Mouse (Mus musculus) yolk sac, embryonic 10.5 days (tissue): ENCODE results near the gene Ppp4r1.

Source experiments
- DNase-seq: peaks from one replicate; pipeline ENCODE4 v3.0.0-alpha.2; 2017; ENCODE audit warnings: low spot score

The Ppp4r1 gene

DNA sequence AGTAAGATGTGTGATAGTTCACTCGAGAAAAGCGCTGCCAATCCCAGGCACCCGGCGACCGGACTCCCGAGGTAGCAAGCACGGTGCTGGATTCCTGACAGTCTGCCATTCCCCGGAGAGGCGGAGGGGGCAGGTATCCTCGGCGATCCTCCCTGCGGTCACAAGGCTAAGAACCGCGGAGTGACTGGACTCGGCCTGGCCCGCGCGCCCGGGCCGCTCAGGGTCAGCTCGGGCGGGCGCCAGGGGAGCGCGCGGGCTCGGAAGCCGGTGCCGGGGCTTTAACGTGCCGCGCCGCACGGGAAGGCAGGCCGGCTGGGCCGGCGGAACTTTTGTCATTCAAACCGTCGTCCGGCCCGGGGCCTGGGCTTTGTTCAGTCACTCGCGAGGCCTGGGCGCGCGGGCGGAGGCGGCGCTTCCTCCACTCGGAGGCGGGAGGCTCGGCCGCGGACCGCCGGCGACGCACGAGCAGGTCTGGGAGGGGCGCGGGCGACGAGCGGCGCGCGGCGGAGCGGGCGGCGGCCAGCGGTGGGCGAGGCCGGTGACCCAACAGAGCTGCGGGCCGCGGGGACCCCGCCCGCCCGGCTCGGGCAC is at the start of gene Ppp4r1:
Gene Ppp4r1, plus strand, starts transcription at position 23 of the 591 bp plus-strand sequence.
- peak; percentile 86 for DNase-seq

DNA sequence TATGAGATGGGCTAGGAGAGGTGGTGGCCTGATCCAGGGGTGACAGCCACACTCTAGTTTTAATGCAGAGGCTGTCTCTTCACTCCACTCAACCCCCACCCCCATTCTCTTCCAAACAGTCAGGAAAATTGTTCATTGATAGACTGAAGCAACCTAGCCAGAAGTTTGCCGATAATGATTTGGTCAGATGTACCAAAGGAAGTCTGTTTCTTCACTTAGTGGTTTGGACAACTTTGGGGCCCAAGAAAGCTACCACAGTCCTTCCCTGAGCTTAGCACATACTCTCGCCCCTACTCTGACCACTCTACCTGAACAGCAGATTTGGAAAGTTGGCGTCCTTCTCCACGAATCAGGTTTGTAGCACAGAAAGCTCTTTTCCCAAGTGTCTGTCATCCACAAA is 49.7 kb upstream of the Ppp4r1 start:
- DNase-seq: no peak

- DNase-seq: no peak
Observed at GRCm38 (mm10) chr17:65735088-65735487, 47.3 kb upstream of the Ppp4r1 start.

DNA sequence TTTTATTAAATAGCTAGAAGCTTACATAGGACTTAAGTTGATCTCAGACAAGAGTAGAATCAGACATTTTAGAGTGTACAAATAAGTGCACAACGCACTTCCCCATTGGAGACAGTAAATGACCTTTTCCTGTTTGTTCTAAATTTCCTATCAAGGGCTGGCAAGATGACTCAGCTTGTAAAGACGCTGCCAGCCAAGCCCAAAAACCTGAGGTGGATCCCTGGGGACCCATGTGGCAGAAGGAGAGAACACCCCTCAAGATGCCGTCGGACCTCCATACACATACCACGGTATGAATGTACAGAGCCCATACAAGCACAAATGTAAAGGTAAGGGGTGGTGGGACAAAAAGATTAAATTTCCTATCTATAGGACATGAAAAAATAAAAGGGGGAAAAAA is 45.2 kb upstream of the Ppp4r1 start:
- DNase-seq: no peak

GRCm38 (mm10) chr17:65737622-65738021 is 44.8 kb upstream of the Ppp4r1 start:
- no peak for DNase-seq

- no peak for DNase-seq
Observed at GRCm38 (mm10) chr17:65739874-65740725, 42.3 kb upstream of the Ppp4r1 start.

DNA sequence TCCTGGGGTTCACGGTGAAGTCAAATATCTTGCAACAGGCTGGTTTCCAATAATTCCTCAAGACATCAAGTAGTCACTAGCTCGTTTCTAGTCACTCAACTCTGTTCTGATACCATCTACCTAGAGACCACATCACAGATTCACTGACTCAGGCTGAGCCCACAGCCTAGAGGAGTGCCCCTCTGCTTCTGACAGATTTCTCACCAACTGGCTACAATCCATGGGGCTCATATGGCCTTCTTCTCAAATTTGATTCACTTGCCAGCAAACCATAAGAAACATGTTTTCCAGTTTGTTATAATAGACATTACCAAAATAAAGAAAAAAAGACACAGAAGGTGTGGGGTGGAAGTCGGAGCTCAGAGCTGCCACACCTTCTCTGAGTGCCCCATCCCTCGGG is 40.8 kb upstream of the Ppp4r1 start:
- no peak for DNase-seq

DNA sequence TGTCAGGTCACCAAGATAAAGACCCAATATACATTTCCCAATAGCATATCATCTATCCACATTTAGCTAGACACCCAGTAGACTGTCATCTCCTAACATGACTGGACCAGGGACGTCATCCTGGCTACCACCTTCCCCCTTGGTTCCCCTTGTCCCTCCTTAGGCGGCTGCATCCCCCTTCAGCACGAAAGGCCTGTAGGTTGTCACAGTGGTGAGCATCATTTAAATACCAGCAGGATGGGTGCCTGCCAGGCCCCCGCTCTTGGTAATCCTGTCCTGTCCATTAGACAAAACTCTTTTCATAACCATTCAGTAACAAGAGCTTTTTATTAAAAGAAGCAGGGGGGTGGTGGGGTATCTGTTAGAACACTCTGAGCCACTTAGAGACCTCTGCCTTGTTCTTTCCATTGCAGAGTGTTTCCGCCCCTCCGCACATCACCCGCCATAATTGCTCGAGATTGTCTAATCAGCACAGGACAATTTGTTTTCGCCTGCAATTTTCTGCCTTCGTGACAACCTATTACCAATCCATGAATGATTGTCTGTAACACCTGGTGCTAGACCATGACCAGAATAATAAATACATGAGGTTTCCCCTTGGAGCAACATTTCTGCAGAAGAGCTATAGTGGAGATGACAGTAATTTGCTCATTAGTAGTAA is 40.0 kb upstream of the Ppp4r1 start:
- DNase-seq: no peak

DNA sequence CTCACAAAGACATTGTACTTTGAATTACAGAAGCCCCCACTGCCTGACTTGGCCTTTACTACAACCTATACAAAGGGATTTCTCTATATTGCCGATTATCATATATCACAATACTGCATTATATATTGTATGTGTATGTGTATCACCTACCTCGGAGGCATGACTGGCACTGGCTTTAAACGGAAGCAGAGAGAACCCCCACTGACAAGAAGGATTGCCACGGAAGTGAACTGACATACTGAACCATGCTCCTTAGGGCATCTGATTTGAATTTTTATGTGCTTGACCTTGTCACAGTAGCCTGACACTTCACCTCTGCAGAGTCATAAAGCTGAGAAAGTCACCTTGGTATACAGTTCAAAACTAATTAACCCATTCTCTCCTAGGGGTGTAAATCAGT is 39.4 kb upstream of the Ppp4r1 start:
- DNase-seq: no peak

DNA sequence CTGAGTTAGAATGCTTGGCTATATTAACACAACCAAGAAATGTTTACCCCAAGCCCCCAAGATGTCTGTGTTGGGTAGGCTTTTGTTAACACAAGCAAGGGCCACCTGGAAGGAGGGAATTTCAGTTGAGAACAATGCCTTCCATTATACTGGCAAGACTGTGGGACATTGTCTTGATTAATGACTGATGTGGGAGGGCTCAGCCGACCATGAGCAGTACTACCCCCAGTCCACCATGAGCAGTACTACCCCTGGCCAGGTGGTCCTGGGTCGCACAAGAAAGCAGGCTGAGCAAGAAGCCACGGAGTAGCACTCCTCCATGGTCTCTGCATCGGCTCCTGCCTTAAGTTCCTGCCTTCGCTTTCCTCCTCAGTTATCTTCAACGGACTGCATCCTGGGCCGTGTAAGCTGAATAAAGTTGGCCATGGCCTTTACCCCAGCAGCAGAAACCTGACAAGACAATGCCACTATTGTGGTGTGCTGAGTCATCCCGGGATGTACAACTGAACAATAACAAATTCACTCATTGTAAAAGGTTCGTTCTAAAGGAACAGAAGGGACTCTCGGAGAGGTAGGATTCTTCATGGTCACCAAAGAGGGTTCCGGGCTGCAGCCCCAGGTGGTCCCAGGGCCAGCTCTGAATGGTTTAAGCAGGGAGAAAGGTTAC is 38.6 kb upstream of the Ppp4r1 start:
- DNase-seq: no peak

DNA sequence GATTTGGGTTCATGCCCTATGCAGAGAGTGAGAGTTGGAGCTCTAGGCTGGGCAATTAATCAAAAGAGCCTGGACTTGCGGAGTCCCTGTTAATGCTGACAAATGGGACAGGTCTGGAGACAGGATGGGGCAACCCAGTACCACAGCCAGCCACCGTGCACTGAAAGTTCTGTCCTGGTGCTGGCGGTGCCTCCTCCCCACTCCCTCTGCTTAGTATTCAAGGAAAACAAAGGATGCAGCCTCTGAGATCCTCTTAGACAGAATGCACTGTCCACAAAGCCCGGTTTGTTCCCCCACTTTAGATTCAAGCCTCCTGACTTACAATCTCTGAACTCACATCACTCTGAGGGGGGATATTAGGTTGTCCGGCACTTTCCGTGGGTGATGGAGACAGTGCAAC is 36.1 kb upstream of the Ppp4r1 start:
- DNase-seq: no peak

GRCm38 (mm10) chr17:65748997-65749396 is 33.4 kb upstream of the Ppp4r1 start:
- DNase-seq: no peak

GRCm38 (mm10) chr17:65749803-65750202 is 32.6 kb upstream of the Ppp4r1 start:
- DNase-seq: no peak

DNA sequence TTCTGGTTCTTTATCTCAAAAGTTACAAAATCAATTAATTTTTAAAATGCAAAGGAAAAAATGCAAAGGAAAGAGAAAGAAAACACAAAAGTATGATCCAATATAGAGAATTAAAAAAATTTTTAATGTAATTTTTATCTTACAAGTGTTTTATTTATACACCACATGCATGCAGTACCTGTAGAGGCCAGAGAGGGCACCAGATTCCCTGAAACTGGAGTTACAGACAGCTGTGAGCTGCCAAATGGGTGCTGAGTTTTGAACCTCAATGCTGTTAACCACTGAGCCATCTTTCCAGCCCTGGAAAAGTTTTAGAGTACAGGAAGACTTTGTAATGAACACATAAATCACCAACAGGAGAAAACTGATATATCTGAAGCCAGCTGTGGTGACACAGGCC is 32.1 kb upstream of the Ppp4r1 start:
- DNase-seq: no peak

- DNase-seq: no peak
Observed at GRCm38 (mm10) chr17:65753130-65753529, 29.2 kb upstream of the Ppp4r1 start.

- DNase-seq: no peak
Observed at GRCm38 (mm10) chr17:65755857-65756256, 26.5 kb upstream of the Ppp4r1 start.

GRCm38 (mm10) chr17:65757150-65757549 is 25.2 kb upstream of the Ppp4r1 start:
- DNase-seq: no peak

DNA sequence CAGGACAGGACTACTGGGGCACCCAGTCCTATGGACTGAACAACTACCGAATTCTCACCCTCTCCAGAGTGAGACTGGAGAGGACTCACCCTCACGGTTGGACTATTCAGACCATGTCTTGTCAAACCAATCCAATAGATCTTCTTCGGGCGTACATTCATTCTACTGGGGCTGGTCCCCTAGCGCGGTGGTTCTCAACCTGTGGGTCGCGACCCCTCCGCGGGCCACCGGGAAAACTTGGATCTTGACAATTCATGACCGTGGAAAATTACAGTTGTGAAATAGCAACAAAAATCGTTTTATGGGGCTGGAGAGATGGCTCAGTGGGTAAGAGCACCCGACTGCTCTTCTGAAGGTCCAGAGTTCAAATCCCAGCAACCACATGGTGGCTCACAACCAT is 19.2 kb upstream of the Ppp4r1 start:
- no peak for DNase-seq

GRCm38 (mm10) chr17:65768486-65768885 is 13.9 kb upstream of the Ppp4r1 start:
- DNase-seq: no peak

GRCm38 (mm10) chr17:65770982-65771915 is 11.1 kb upstream of the Ppp4r1 start:
- no peak for DNase-seq
